Mouse (Mus musculus): ENCODE measurements around the gene Rbm38. TPM values are rescaled to one million over a fixed set of nuclear protein-coding genes. Genes with fewer than 3 reads are reported as not detected.

Rbm38 gene
- total and polyA plus RNA-seq, 3 experiments: 14.4 to 85.4 (median 19.4) TPM

Other genes with a start within 250 kb of the Rbm38 start
- gene Bmp7, start 80.2 kb upstream of the Rbm38 start, total RNA-seq (2012; rRNA removed): 0.34 and 0.47 TPM in 2 replicates
- 0.16 and 0.69 TPM in 2 replicates for gene Bmp7, start 80.2 kb upstream of the Rbm38 start, total RNA-seq (2014; rRNA removed)
- gene Bmp7, start 80.2 kb upstream of the Rbm38 start, polyA plus RNA-seq (2012; ENCODE audit: insufficient read length, low read depth): 0.31 and 0.51 TPM in 2 replicates
- 0.13 and 0.34 TPM in 2 replicates for gene Spo11, start 42.8 kb upstream of the Rbm38 start, total RNA-seq (2012; rRNA removed)
- gene Spo11, start 42.8 kb upstream of the Rbm38 start, total RNA-seq (2014; rRNA removed): not detected in 2 replicates
- gene Spo11, start 42.8 kb upstream of the Rbm38 start, polyA plus RNA-seq (2012; ENCODE audit: insufficient read length, low read depth): 0.08 and 0.16 TPM in 2 replicates
- 86.3 and 97.7 TPM in 2 replicates for gene Rae1, start 20.4 kb upstream of the Rbm38 start, total RNA-seq (2012; rRNA removed)
- 114 and 115 TPM in 2 replicates for gene Rae1, start 20.4 kb upstream of the Rbm38 start, total RNA-seq (2014; rRNA removed)
- gene Rae1, start 20.4 kb upstream of the Rbm38 start, polyA plus RNA-seq (2012; ENCODE audit: insufficient read length, low read depth): 86.1 and 95.0 TPM in 2 replicates
- not detected in 2 replicates for gene Ctcfl, start 99.0 kb downstream of the Rbm38 start, total RNA-seq (2012; rRNA removed)
- gene Ctcfl, start 99.0 kb downstream of the Rbm38 start, total RNA-seq (2014; rRNA removed): not detected in 2 replicates
- gene Ctcfl, start 99.0 kb downstream of the Rbm38 start, polyA plus RNA-seq (2012; ENCODE audit: insufficient read length, low read depth): 0.11 TPM in 1 of 2 replicates, not detected in the other
- 0.13 TPM in 2 replicates for gene Pck1, start 132.6 kb downstream of the Rbm38 start, total RNA-seq (2012; rRNA removed)
- 0.08 and 0.11 TPM in 2 replicates for gene Pck1, start 132.6 kb downstream of the Rbm38 start, total RNA-seq (2014; rRNA removed)
- 0.11 TPM in 1 of 2 replicates, not detected in the other for gene Pck1, start 132.6 kb downstream of the Rbm38 start, polyA plus RNA-seq (2012; ENCODE audit: insufficient read length, low read depth)
- 8.4 and 8.7 TPM in 2 replicates for gene Zbp1, start 198.4 kb downstream of the Rbm38 start, total RNA-seq (2012; rRNA removed)
- 7.3 and 9.8 TPM in 2 replicates for gene Zbp1, start 198.4 kb downstream of the Rbm38 start, total RNA-seq (2014; rRNA removed)
- gene Zbp1, start 198.4 kb downstream of the Rbm38 start, polyA plus RNA-seq (2012; ENCODE audit: insufficient read length, low read depth): 7.9 and 8.1 TPM in 2 replicates